Mouse (Mus musculus) liver, embryonic 16.5 days (tissue): Measurements from ENCODE around the gene Ush1g. TPM values are rescaled to one million over a fixed set of nuclear protein-coding genes. Genes with fewer than 3 reads are reported as not detected.

Experiments
- ATAC-seq: fragments of 200-750 bp; cut with Nextera tagmentation; 2 replicates; pipeline ENCODE4 v1.8.0; 2017; ENCODE audit warnings: low read depth, mild to moderate bottlenecking, moderate number of reproducible peaks, moderate library complexity
- H3K27ac ChIP-seq: fragments of 300-500 bp; sonication (generic); 2 replicates; pipeline ENCODE4 v1.5.1; 2014; ENCODE audit warnings: mild to moderate bottlenecking, low read length
- H3K27me3 ChIP-seq: fragments of 300-500 bp; sonication (generic); 2 replicates; pipeline ENCODE4 v1.6.1; 2014; ENCODE audit warnings: low read depth, low read length, mixed read lengths; ENCODE audit not compliant: control insufficient read depth, insufficient read depth
- H3K36me3 ChIP-seq: fragments of 300-500 bp; sonication (generic); 2 replicates; pipeline ENCODE4 v1.6.1; 2014; ENCODE audit warnings: mild to moderate bottlenecking; ENCODE audit not compliant: control insufficient read depth, insufficient read depth
- H3K4me1 ChIP-seq: fragments of 300-500 bp; sonication (generic); 2 replicates; pipeline ENCODE4 v1.6.1; 2014; ENCODE audit warnings: low read depth, low read length, mixed read lengths; ENCODE audit not compliant: control insufficient read depth
- H3K4me2 ChIP-seq: fragments of 300-500 bp; sonication (generic); 2 replicates; pipeline ENCODE4 v1.6.1; 2014; ENCODE audit warnings: low read depth, low read length, mixed read lengths
- H3K4me3 ChIP-seq: fragments of 300-500 bp; sonication (generic); 2 replicates; pipeline ENCODE4 v1.5.1; 2014; ENCODE audit warnings: low read depth, mild to moderate bottlenecking, low read length
- H3K9ac ChIP-seq: fragments of 300-500 bp; sonication (generic); 2 replicates; pipeline ENCODE4 v1.6.1; 2014; ENCODE audit warnings: low read depth, low read length
- H3K9me3 ChIP-seq: fragments of 300-500 bp; sonication (generic); replicated peaks from 2 replicates; pipeline ENCODE4 v1.6.1; 2016; ENCODE audit warnings: low read length; ENCODE audit not compliant: control insufficient read depth
- whole genome bisulfite sequencing: fragments of 180-500 bp; shearing (Covaris S2); extraction: QIAGEN DNeasy Blood & Tissue Kit; methylation state at CpG from one replicate; pipeline ENCODE4 v1.1.7; 2014; ENCODE audit not compliant: insufficient replicate concordance; 5-methylcytosine and 5-hydroxymethylcytosine counted together
- polyA plus RNA-seq: library from polyadenylated mRNA; unstranded; fragments of >200 nt; fragmentation: Nextera tagmentation; extraction: Ambion mirVana; gene quantifications from 2 replicates; pipeline ENCODE4 v1.2.1, GENCODE M21; 2015

The Ush1g gene
- polyA plus RNA-seq, 1 experiment from 2014 or later: 0.09 TPM

DNA sequence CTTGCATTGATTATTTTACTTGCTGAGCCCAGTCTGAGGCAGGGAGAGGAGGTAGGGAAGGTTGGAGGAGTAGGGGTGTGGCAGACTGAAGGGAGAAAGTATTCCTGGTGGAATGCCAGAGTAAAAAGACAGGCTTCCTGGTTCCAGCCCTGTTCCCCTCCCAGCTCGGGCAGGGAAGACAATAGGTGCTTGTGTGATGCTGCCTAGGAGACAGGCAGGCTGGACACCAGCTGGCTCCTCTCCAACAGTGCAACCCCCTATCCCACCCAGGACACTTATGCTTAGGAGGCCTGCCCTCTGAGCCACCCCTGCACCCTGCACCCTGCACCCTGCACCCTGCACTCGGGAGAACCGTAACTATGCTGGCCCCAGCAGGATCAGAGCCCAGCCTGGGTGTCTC, 37.5 kb upstream of the Ush1g start:
- no peak overlapping the region for H3K4me2 ChIP-seq
- H3K9me3 ChIP-seq: no peaks in the 10 kb centered on the region
- H3K4me1 ChIP-seq: no peaks in the 10 kb centered on the region
- WGBS: 40% methylated on average over 3 of the region's 3 CpGs
- no peaks in the 10 kb centered on the region for H3K27me3 ChIP-seq
- no peak overlapping the region for H3K4me3 ChIP-seq
- no peak for ATAC-seq
- no peak overlapping the region for H3K9ac ChIP-seq
- H3K27ac ChIP-seq: no peak overlapping the region
- H3K36me3 ChIP-seq: no peaks in the 10 kb centered on the region

DNA sequence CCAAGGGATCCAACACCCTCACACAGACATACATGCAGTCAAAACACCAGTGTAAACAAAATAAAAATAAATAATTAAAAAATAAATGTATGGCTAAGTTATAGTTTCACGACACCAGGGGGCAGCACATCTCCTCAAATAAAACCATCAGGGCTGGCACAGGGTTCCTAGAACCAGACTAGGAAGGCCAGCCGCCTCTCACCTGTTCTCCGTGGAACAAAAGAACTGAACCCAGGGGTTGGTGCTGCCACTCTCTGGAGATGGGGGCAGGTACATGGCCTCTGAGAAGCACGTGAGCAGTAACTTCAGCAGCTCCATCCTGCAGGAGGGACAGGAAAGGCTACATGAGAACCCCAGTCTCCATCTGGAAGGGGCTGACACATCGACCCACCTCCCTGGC, 36.6 kb upstream of the Ush1g start:
- 13% methylated on average over 5 of the region's 5 CpGs for WGBS
- Histone ChIP-seq H3K36me3 (no peaks in the 10 kb centered on the region), H3K27me3 (no peaks in the 10 kb centered on the region), H3K4me3 (no peak overlapping the region), H3K9me3 (no peaks in the 10 kb centered on the region), H3K9ac (no peak overlapping the region), H3K4me1 (no peaks in the 10 kb centered on the region), H3K4me2 (no peak overlapping the region), H3K27ac (no peak overlapping the region)
- no peak for ATAC-seq

- 6% methylated on average over 8 of the region's 8 CpGs for WGBS
- Histone ChIP-seq H3K4me3 (no peak overlapping the region), H3K9ac (no peak overlapping the region), H3K27ac (no peak overlapping the region), H3K4me1 (no peaks in the 10 kb centered on the region), H3K36me3 (no peaks in the 10 kb centered on the region), H3K27me3 (no peaks in the 10 kb centered on the region; the same call in 1 of the 2 replicates), H3K4me2 (no peak overlapping the region), H3K9me3 (no peaks in the 10 kb centered on the region)
- ATAC-seq: no peak
These were observed 32.3 kb upstream of the Ush1g start for GRCm38 (mm10) chr11:115354183-115354582.

- no peak for ATAC-seq
- Histone ChIP-seq H3K27me3 (no peaks in the 10 kb centered on the region; the same call in 1 of the 2 replicates), H3K4me2 (no peak overlapping the region), H3K9ac (no peak overlapping the region), H3K36me3 (no peaks in the 10 kb centered on the region), H3K4me3 (no peak overlapping the region), H3K4me1 (no peaks in the 10 kb centered on the region), H3K9me3 (no peaks in the 10 kb centered on the region), H3K27ac (no peak overlapping the region)
- WGBS: 67% methylated on average over 5 of the region's 5 CpGs
These were observed 31.5 kb upstream of the Ush1g start for GRCm38 (mm10) chr11:115353375-115353774.

- H3K9me3 ChIP-seq: no peaks in the 10 kb centered on the region
- no peak for ATAC-seq
- H3K36me3 ChIP-seq: no peaks in the 10 kb centered on the region
- H3K27ac ChIP-seq: no peak overlapping the region
- peaks cover 4% of the 10 kb centered on the region; the same call in 1 of the 2 replicates for H3K27me3 ChIP-seq
- no peak overlapping the region for H3K4me2 ChIP-seq
- H3K4me1 ChIP-seq: no peaks in the 10 kb centered on the region
- H3K4me3 ChIP-seq: no peak overlapping the region
- 31% methylated on average over 4 of the region's 4 CpGs for WGBS
- no peak overlapping the region for H3K9ac ChIP-seq
These were observed 28.1 kb upstream of the Ush1g start for GRCm38 (mm10) chr11:115349976-115350375.

DNA sequence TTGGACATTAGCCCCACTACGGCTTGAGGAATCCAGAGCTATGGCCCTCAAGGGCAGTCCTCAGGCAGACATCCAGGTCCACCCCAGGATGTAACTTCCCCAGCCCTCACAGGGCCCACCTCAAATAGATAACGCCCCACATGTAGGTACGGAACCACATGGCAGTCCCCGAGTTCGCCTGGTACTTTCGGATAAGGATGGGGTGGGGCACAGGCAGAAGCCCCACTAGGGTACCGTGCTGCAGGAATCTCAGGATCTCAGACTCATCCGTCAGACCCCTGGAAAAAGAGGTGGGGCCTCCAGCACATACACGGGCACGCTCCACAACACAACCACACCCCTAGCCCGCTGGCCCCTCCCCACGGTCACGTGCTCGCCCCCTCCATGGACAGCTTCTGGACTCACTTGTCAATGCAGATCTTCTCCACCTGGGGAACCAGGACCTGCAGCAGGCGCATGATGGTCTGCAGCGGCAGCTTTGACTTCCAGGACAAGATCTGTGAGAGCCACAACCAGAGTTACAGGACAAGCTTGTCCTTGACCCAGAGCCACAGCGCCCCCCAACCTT, 26.9 kb upstream of the Ush1g start:
- peaks cover 15% of the 10 kb centered on the region for H3K27me3 ChIP-seq
- no peaks in the 10 kb centered on the region for H3K36me3 ChIP-seq
- 48% methylated on average over 17 of the region's 17 CpGs for WGBS
- no peak overlapping the region for H3K4me3 ChIP-seq
- no peaks in the 10 kb centered on the region for H3K4me1 ChIP-seq
- no peak for ATAC-seq
- H3K27ac ChIP-seq: no peak overlapping the region
- H3K4me2 ChIP-seq: no peak overlapping the region
- H3K9ac ChIP-seq: no peak overlapping the region
- H3K9me3 ChIP-seq: no peaks in the 10 kb centered on the region

- Histone ChIP-seq H3K27me3 (peaks cover 18% of the 10 kb centered on the region), H3K27ac (no peak overlapping the region), H3K36me3 (no peaks in the 10 kb centered on the region), H3K4me3 (no peak overlapping the region), H3K4me1 (no peaks in the 10 kb centered on the region), H3K9me3 (no peaks in the 10 kb centered on the region), H3K9ac (no peak overlapping the region), H3K4me2 (no peak overlapping the region)
- WGBS: 31% methylated on average over 7 of the region's 7 CpGs
- no peak for ATAC-seq
These were observed 23.7 kb upstream of the Ush1g start for GRCm38 (mm10) chr11:115345515-115345914.

DNA sequence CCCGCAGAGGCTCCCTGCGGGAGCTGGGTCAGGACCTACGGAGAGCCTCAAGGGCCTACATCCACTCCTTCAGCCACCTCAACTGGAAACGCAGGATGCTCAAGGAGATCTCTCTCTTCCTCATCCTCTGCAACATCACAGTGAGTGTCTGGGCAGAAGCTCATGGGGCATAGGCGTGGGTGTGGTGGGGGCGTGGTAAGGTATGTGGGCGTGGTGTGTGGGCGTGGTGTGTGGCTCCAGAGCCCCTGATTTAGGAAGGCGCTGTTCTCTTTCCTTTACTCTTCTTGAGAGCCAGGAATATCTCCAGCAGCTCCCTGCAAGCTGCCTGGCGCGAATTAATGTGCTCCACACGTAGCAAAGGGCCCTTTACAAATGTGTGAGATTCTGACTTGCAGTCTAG, 23.1 kb upstream of the Ush1g start:
- 10% methylated on average over 12 of the region's 12 CpGs for WGBS
- H3K4me2 ChIP-seq: no peak overlapping the region
- peaks cover 20% of the 10 kb centered on the region for H3K27me3 ChIP-seq
- ATAC-seq: no peak
- H3K36me3 ChIP-seq: no peaks in the 10 kb centered on the region
- no peak overlapping the region for H3K4me3 ChIP-seq
- H3K4me1 ChIP-seq: no peaks in the 10 kb centered on the region
- H3K9me3 ChIP-seq: no peaks in the 10 kb centered on the region
- no peak overlapping the region for H3K27ac ChIP-seq
- no peak overlapping the region for H3K9ac ChIP-seq

DNA sequence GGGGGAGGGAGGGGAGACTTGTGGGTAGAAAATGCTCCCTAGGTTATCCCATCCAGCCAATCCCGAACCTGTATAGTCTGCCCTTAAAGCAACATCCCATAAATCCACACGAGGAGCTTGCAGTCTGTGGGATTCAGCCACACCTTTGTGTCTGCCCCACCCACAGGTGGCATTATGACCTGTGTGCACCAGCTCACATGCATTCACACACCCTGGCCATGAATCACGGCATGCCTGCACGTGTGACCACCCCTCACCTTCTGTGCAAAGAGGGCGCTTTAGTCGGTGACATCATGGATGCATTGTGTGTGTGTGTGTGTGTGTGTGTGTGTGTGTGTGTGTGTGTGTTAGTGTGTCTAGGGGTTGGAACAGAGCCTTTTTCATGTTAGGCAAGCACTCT, 20.0 kb upstream of the Ush1g start:
- Histone ChIP-seq H3K9me3 (no peaks in the 10 kb centered on the region), H3K36me3 (no peaks in the 10 kb centered on the region), H3K27me3 (peaks cover 20% of the 10 kb centered on the region), H3K27ac (no peak overlapping the region), H3K4me1 (no peaks in the 10 kb centered on the region), H3K4me3 (no peak overlapping the region), H3K9ac (no peak overlapping the region), H3K4me2 (no peak overlapping the region)
- no peak for ATAC-seq
- WGBS: 54% methylated on average over 6 of the region's 6 CpGs
